Mouse (Mus musculus) myocyte (in vitro differentiated cells): ENCODE data around the gene Leng8.

Experiments used
- CEBPB ChIP-seq: IDR thresholded peaks from 2 replicates; pipeline ENCODE4 v1.6.1; 2011; ENCODE audit warnings: mild to moderate bottlenecking, moderate library complexity; ENCODE audit not compliant: poor library complexity, insufficient read depth, severe bottlenecking
- MAX ChIP-seq: IDR thresholded peaks from one replicate; pipeline ENCODE4 v1.6.1; 2011; ENCODE audit warnings: low read depth, mild to moderate bottlenecking, control low read depth
- MYOD1 ChIP-seq, 3 experiments: IDR thresholded peaks; one replicate each; pipeline ENCODE4 v1.6.1; 2011; ENCODE audit warnings: control low read depth in 2 of 3, low read depth in 2 of 3, mild to moderate bottlenecking in 2 of 3, moderate library complexity in 1 of 3; ENCODE audit not compliant: insufficient read length in 2 of 3, control insufficient read depth in 1 of 3
- POLR2A ChIP-seq: IDR thresholded peaks from one replicate; pipeline ENCODE4 v1.6.1; 2011; ENCODE audit warnings: low read depth, mild to moderate bottlenecking, control low read depth, moderate library complexity; ENCODE audit not compliant: insufficient read length
- POLR2AphosphoS2 ChIP-seq: IDR thresholded peaks from one replicate; pipeline ENCODE4 v1.6.1; 2011; ENCODE audit warnings: low read depth, control low read depth; ENCODE audit not compliant: insufficient read length
- REST ChIP-seq: IDR thresholded peaks from one replicate; pipeline ENCODE4 v1.6.1; 2011; ENCODE audit warnings: mild to moderate bottlenecking, control low read depth, moderate library complexity; ENCODE audit not compliant: insufficient read depth, insufficient read length
- SRF ChIP-seq: IDR thresholded peaks from one replicate; pipeline ENCODE4 v1.6.1; 2011; ENCODE audit warnings: low read depth; ENCODE audit not compliant: control insufficient read depth, insufficient read length
- TCF12 ChIP-seq: IDR thresholded peaks from one replicate; pipeline ENCODE4 v1.6.1; 2011; ENCODE audit warnings: mild to moderate bottlenecking, control low read depth; ENCODE audit not compliant: poor library complexity, insufficient read depth, severe bottlenecking
- USF1 ChIP-seq: IDR thresholded peaks from one replicate; pipeline ENCODE4 v1.6.1; 2011; ENCODE audit warnings: low read depth, mild to moderate bottlenecking, control low read depth, moderate library complexity

DNA sequence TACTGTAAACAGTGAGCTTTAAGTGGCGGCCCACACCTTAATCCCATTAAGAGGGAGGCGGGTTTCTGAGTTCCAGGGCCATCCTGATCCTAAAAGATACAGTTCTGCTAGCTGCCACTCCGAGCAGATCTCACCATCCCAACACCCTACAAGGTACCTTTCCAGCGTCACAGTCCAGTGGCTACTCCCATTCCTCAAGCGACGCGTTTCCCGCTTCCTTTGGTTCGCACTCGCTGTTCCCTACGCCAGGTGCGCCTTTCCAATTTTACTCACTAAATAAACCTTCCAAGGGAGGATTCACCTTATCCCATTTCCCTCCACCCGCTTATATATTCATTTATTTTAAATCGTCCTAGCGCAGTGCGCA lies 452 bp upstream of the Leng8 start:
- TF ChIP-seq MYOD1 (IDR thresholded peaks at IDR 0.05; ENCODE audit: control insufficient read depth in 1 of 3, insufficient read length in 2 of 3, low read depth in 2 of 3): no peak
- TF ChIP-seq POLR2AphosphoS2: no peak
- no peak for TF ChIP-seq POLR2A
- TF ChIP-seq USF1: no peak
- no peak for TF ChIP-seq SRF
- no peak for TF ChIP-seq REST
- no peak for TF ChIP-seq MAX
- no peak for TF ChIP-seq CEBPB
- TF ChIP-seq TCF12: no peak
